Mouse (Mus musculus): ENCODE measurements at regions not wholly inside any gene's neighbourhood (a gene's known extent, or its start where the extent isn't known, plus 50 kb on each side); places are given as distances from the start of the nearest gene placed in this dataset.

DNA sequence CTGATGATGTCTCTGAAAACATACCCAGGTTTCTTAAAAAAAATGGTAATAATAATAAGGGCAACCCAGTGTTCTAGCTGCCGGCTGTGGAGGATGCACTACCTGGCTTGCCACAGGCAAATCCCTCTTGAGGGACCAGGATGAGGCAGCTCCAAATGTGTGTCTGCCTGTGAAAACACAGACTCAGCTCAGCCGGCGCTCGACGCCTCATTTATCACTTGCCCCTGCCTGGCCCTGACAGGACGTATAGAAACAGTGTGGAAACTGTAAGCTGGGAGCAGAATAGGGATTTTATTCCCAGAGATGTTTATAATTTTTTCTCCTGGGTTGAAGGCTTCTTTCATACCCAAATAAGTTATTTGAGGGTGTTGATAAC is 167.2 kb upstream of the Sulf2 start:
- TF ChIP-seq CTCF (IDR thresholded peaks at IDR 0.05) (no peak), POLR2A (IDR thresholded peaks at IDR 0.05; ENCODE audit: insufficient read depth, low read depth, low read length) (no peak)

Data from heart, adult 2 months (tissue).